Mouse (Mus musculus): Measurements from ENCODE around the gene Tbx15. TPM values are rescaled to one million over a fixed set of nuclear protein-coding genes. Genes with fewer than 3 reads are reported as not detected.

Gene Tbx15
- polyA plus RNA-seq, 1 experiment, result 0.79 TPM

- Histone ChIP-seq H3K4me1 (ENCODE audit: control insufficient read depth, insufficient read depth, low read length) (no peaks in the 10 kb centered on the region), H3K27me3 (ENCODE audit: control insufficient read depth, insufficient read depth, low read length) (no peaks in the 10 kb centered on the region), H3K4me3 (replicated peaks; ENCODE audit: insufficient read depth, low read depth, low read length) (no peak overlapping the region), H3K27ac (ENCODE audit: insufficient read depth, low read length) (no peak overlapping the region)
- no peak for DNase-seq
- TF ChIP-seq CTCF (IDR thresholded peaks at IDR 0.05; ENCODE audit: borderline replicate concordance, insufficient read depth, low read depth, low read length), result no peak
- 88% methylated on average over 2 of the region's 2 CpGs for WGBS
These were observed 139.6 kb downstream of the Tbx15 start for GRCm38 (mm10) chr3:99379616-99380250.

DNA sequence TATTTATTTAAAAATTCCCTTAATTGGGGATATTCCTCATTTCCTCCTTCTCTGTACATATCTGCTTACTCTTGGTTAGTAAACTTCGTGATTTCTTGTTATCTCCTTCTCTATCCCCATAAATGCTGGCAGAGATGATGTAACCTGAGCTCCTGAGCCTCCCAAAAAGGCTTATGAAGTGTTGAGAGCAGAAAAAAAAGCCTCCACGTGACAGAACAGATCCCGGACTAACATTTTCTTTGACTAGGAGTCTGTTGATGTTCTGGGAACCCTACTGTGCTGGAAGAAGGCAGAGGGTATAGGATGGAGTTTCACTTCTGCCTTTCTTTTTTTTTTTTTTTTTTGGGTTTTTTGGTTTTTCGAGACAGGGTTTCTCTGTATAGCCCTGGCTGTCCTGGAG is 146.9 kb downstream of the Tbx15 start:
- Histone ChIP-seq H3K4me1 (ENCODE audit: control insufficient read depth, insufficient read depth, low read length) (no peaks in the 10 kb centered on the region), H3K27me3 (ENCODE audit: control insufficient read depth, insufficient read depth, low read length) (no peaks in the 10 kb centered on the region), H3K27ac (ENCODE audit: insufficient read depth, low read length) (no peak overlapping the region), H3K4me3 (replicated peaks; ENCODE audit: insufficient read depth, low read depth, low read length) (no peak overlapping the region)
- WGBS, result 43% methylated on average over 3 of the region's 4 CpGs
- TF ChIP-seq CTCF (IDR thresholded peaks at IDR 0.05; ENCODE audit: borderline replicate concordance, insufficient read depth, low read depth, low read length) (no peak), POLR2A (IDR thresholded peaks at IDR 0.05; ENCODE audit: borderline replicate concordance, insufficient read depth, low read length) (no peak)
- no peak for DNase-seq

Other genes starting within 250 kb of the Tbx15 start
- 4.4 and 4.9 TPM in 2 replicates for gene Wars2, start 99.3 kb upstream of the Tbx15 start, polyA plus RNA-seq (2012; rRNA removed)